Mouse (Mus musculus): Measurements from ENCODE around the gene Asb14.

GRCm38 (mm10) chr14:26923702-26924421 is 29.5 kb downstream of the Asb14 start:
- TF ChIP-seq POLR2A (IDR thresholded peaks at IDR 0.05; ENCODE audit: low read depth, low read length) (no peak), CTCF (conservative IDR thresholded peaks at IDR 0.05; ENCODE audit: insufficient read depth, insufficient read length, low read depth, low read length) (no peak)

All from kidney, adult 2 months (tissue).